Mouse (Mus musculus): ENCODE data around the gene Adamts12. TPM values are rescaled to one million over a fixed set of nuclear protein-coding genes. Genes with fewer than 3 reads are reported as not detected.

Gene Adamts12
- polyA plus RNA-seq, 1 experiment from 2014 or later: 1.7 TPM

Other genes starting within 250 kb of the Adamts12 start
- 27.7 and 30.1 TPM in 2 replicates for gene C1qtnf3, start 112.5 kb upstream of the Adamts12 start, polyA plus RNA-seq (2016; fragmentation: Nextera tagmentation; extraction: Ambion mirVana)
- 14.0 and 14.3 TPM in 2 replicates for gene Amacr, start 83.0 kb upstream of the Adamts12 start, polyA plus RNA-seq (2016; fragmentation: Nextera tagmentation; extraction: Ambion mirVana)
- 0.10 and 0.15 TPM in 2 replicates for gene Slc45a2, start 64.1 kb upstream of the Adamts12 start, polyA plus RNA-seq (2016; fragmentation: Nextera tagmentation; extraction: Ambion mirVana)
- 1.8 and 2.9 TPM in 2 replicates for gene Rxfp3, start 26.8 kb upstream of the Adamts12 start, polyA plus RNA-seq (2016; fragmentation: Nextera tagmentation; extraction: Ambion mirVana)

Data from neural tube, embryonic 12.5 days (tissue).